Mouse (Mus musculus) erythroblast, embryonic 14.5 days (primary cell): ENCODE measurements around the gene Ccdc15.

Experiments
- GATA1 ChIP-seq: IDR thresholded peaks from 2 replicates; pipeline ENCODE4 v1.6.1; 2012; ENCODE audit warnings: low read length, inconsistent platforms, mixed read lengths
- TAL1 ChIP-seq: IDR thresholded peaks from 3 replicates; pipeline ENCODE4 v1.6.1; 2012; ENCODE audit warnings: low read length, inconsistent platforms, mixed read lengths

- TF ChIP-seq TAL1: no peak
- no peak for TF ChIP-seq GATA1
Observed at GRCm38 (mm10) chr9:37367301-37368080, 19.3 kb upstream of the Ccdc15 start, which contains the start of gene Hepacam.
